Mouse (Mus musculus): ENCODE measurements at regions not wholly inside any gene's neighbourhood (a gene's known extent, or its start where the extent isn't known, plus 50 kb on each side); places are given as distances from the start of the nearest gene placed in this dataset.

DNA sequence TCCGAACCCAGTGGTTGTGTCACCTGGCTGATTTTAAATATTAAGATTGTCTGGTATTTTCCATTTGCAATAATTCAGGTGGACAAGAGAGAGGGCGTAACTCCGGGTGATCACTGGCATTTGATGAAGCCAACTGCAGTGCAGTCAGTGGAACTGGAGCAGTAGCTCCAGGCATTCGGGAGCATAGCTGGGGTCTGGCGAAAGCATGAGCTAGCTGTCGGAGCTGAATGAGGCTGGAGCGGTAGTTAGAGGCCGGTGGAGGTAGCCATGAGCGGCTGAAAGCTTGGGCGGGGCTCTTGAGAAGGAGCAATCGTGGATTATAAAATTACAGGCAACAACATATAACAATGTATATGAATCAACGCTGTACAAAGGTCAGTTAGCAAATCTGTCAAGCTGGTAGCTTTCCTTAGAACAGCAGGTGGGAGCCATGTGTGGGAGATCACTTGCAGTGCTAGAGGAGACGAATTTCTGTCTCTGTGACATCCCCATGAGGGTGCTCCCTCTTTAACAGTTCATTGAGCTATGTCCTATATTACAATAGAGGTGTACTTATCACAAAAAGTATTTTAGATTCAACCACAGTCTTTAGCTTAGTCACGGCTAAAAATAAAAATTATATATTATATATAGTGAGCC, 1415.0 kb upstream of the 1700008P02Rik start:
- H3K79me2 ChIP-seq (ENCODE audit: control insufficient read depth, insufficient read depth) = no peaks in the 10 kb centered on the region
- TF ChIP-seq MYOG (IDR thresholded peaks at IDR 0.05; ENCODE audit: control insufficient read depth in 1 of 3, insufficient read depth in 1 of 3, insufficient read length in 2 of 3, low read depth in 2 of 3) (no peak), POLR2A (IDR thresholded peaks at IDR 0.05; ENCODE audit: insufficient read length, low read depth) (no peak), REST (IDR thresholded peaks at IDR 0.05; ENCODE audit: insufficient read depth, insufficient read length) (no peak), TCF3 (IDR thresholded peaks at IDR 0.05; ENCODE audit: insufficient read length, low read depth) (no peak), MYOD1 (IDR thresholded peaks at IDR 0.05; ENCODE audit: control insufficient read depth in 1 of 3, insufficient read length in 2 of 3, low read depth in 2 of 3) (no peak), E2F4 (IDR thresholded peaks at IDR 0.05; ENCODE audit: insufficient read depth) (no peak), CEBPB (IDR thresholded peaks at IDR 0.05; ENCODE audit: insufficient read depth, poor library complexity, severe bottlenecking) (no peak)
- no peaks in the 10 kb centered on the region for H3K36me3 ChIP-seq (ENCODE audit: control insufficient read depth, insufficient read depth)
- H3K27me3 ChIP-seq (ENCODE audit: control insufficient read depth, insufficient read depth, insufficient read length) = no peaks in the 10 kb centered on the region
- H3K4me2 ChIP-seq (ENCODE audit: low read depth) = no peak overlapping the region
- no peak overlapping the region for H3ac ChIP-seq (ENCODE audit: control insufficient read depth, insufficient read length)
- H3K4me3 ChIP-seq = no peak overlapping the region

DNA sequence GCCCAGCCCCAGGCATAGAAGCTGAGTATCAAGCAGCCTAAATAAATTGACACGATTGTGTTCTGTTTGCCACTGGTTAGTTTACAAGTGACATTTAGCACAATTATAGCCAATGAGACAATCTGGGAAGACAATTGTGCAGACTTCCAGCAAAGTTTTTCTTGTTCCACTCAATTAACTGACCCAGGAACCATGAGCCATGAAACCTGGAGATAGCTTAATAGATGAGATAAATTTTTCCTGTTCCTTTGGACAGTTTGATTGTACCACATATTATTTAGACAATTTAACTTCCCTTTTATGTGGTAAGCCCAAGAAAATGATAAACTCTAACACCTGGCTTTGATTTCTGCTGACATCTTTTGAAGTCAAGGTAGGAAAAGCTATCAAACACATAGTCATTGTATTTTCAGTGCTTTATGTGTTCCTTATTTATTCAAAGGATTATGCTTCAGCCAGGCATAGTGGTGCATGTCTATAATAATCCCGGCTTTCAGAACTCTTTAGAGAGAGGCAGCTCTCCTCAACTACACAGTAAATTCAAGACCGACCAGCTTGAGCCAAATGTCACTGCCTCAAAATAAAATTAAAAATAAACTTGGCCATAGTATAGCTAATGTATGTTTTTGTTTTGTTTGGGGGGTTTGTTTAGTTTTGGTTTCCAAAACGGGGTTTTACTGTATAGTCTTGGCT, 1406.2 kb upstream of the 1700008P02Rik start:
- no peaks in the 10 kb centered on the region for H3K79me2 ChIP-seq (ENCODE audit: control insufficient read depth, insufficient read depth)
- H3K27me3 ChIP-seq (ENCODE audit: control insufficient read depth, insufficient read depth, insufficient read length) = no peaks in the 10 kb centered on the region
- H3K4me2 ChIP-seq (ENCODE audit: low read depth) = no peak overlapping the region
- no peak overlapping the region for H3ac ChIP-seq (ENCODE audit: control insufficient read depth, insufficient read length)
- H3K36me3 ChIP-seq (ENCODE audit: control insufficient read depth, insufficient read depth) = no peaks in the 10 kb centered on the region
- TF ChIP-seq TCF3 (IDR thresholded peaks at IDR 0.05; ENCODE audit: insufficient read length, low read depth) (no peak), POLR2AphosphoS2 (IDR thresholded peaks at IDR 0.05; ENCODE audit: insufficient read length, low read depth) (no peak), TCF12 (IDR thresholded peaks at IDR 0.05; ENCODE audit: insufficient read depth, poor library complexity, severe bottlenecking) (no peak), USF1 (IDR thresholded peaks at IDR 0.05; ENCODE audit: low read depth) (no peak), MYOG (IDR thresholded peaks at IDR 0.05; ENCODE audit: control insufficient read depth in 1 of 3, insufficient read depth in 1 of 3, insufficient read length in 2 of 3, low read depth in 2 of 3) (no peak), E2F4 (IDR thresholded peaks at IDR 0.05; ENCODE audit: insufficient read depth) (no peak), SRF (IDR thresholded peaks at IDR 0.05; ENCODE audit: control insufficient read depth, insufficient read length, low read depth) (no peak), MAX (IDR thresholded peaks at IDR 0.05; ENCODE audit: low read depth) (no peak), MYOD1 (IDR thresholded peaks at IDR 0.05; ENCODE audit: control insufficient read depth in 1 of 3, insufficient read length in 2 of 3, low read depth in 2 of 3) (no peak), CEBPB (IDR thresholded peaks at IDR 0.05; ENCODE audit: insufficient read depth, poor library complexity, severe bottlenecking) (no peak), POLR2A (IDR thresholded peaks at IDR 0.05; ENCODE audit: insufficient read length, low read depth) (no peak), REST (IDR thresholded peaks at IDR 0.05; ENCODE audit: insufficient read depth, insufficient read length) (no peak)
- H3K4me3 ChIP-seq = no peak overlapping the region

DNA sequence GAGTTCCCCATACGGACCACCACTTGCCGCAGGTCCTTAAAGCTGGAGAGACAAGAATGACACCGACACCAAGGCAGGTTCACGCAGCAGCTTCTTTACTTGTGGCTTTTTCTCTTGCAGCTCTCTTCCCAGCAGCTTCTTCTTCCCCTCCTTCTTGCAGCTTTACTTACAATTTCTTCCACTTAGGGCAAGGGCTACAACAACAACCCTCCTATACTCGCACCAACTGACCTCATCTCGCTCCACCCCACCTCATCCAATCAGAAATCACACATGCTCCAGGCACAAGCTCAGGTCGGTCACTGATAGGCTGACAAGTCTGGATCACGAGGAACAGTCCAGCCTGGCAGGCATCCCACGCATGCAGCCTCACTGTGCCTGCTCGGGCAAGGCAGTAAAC, 1402.4 kb upstream of the 1700008P02Rik start:
- Histone ChIP-seq H3K4me2 (ENCODE audit: low read depth) (no peak overlapping the region), H3ac (ENCODE audit: control insufficient read depth, insufficient read length) (no peak overlapping the region), H3K27me3 (ENCODE audit: control insufficient read depth, insufficient read depth, insufficient read length) (no peaks in the 10 kb centered on the region), H3K4me3 (no peak overlapping the region), H3K79me2 (ENCODE audit: control insufficient read depth, insufficient read depth) (no peaks in the 10 kb centered on the region), H3K36me3 (ENCODE audit: control insufficient read depth, insufficient read depth) (no peaks in the 10 kb centered on the region)
- TF ChIP-seq TCF3 (IDR thresholded peaks at IDR 0.05; ENCODE audit: insufficient read length, low read depth) = no peak
- TF ChIP-seq POLR2AphosphoS2 (IDR thresholded peaks at IDR 0.05; ENCODE audit: insufficient read length, low read depth) = no peak
- TF ChIP-seq USF1 (IDR thresholded peaks at IDR 0.05; ENCODE audit: low read depth) = no peak
- no peak for TF ChIP-seq CEBPB (IDR thresholded peaks at IDR 0.05; ENCODE audit: insufficient read depth, poor library complexity, severe bottlenecking)
- TF ChIP-seq MYOG (IDR thresholded peaks at IDR 0.05; ENCODE audit: control insufficient read depth in 1 of 3, insufficient read depth in 1 of 3, insufficient read length in 2 of 3, low read depth in 2 of 3) = no peak
- TF ChIP-seq E2F4 (IDR thresholded peaks at IDR 0.05; ENCODE audit: insufficient read depth) = no peak
- TF ChIP-seq MYOD1 (IDR thresholded peaks at IDR 0.05; ENCODE audit: control insufficient read depth in 1 of 3, insufficient read length in 2 of 3, low read depth in 2 of 3) = no peak
- no peak for TF ChIP-seq TCF12 (IDR thresholded peaks at IDR 0.05; ENCODE audit: insufficient read depth, poor library complexity, severe bottlenecking)
- TF ChIP-seq MAX (IDR thresholded peaks at IDR 0.05; ENCODE audit: low read depth) = no peak
- TF ChIP-seq REST (IDR thresholded peaks at IDR 0.05; ENCODE audit: insufficient read depth, insufficient read length) = no peak
- no peak for TF ChIP-seq SRF (IDR thresholded peaks at IDR 0.05; ENCODE audit: control insufficient read depth, insufficient read length, low read depth)
- no peak for TF ChIP-seq POLR2A (IDR thresholded peaks at IDR 0.05; ENCODE audit: insufficient read length, low read depth)

DNA sequence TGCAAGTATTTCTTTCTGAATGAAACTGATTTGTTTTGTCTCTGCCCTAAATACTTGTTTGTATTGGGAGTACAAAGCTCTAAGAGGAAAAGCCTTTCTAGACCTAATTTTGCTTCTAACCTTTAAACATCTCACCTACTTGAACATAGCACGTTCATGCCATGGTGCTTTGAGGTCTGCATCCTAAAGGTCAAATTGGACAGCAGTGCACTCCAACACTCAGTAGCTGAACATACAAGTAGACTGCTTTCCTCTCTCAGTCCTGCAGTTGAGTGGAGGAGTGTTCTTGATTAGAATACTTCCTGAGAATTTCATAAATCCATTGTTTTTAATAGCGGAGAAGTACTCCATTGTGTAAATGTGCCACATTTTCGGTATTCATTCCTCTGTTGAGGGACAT, 1397.2 kb upstream of the 1700008P02Rik start:
- TF ChIP-seq TCF3 (IDR thresholded peaks at IDR 0.05; ENCODE audit: insufficient read length, low read depth) (no peak), MAX (IDR thresholded peaks at IDR 0.05; ENCODE audit: low read depth) (no peak), MYOG (IDR thresholded peaks at IDR 0.05; ENCODE audit: control insufficient read depth in 1 of 3, insufficient read depth in 1 of 3, insufficient read length in 2 of 3, low read depth in 2 of 3) (no peak), POLR2AphosphoS2 (IDR thresholded peaks at IDR 0.05; ENCODE audit: insufficient read length, low read depth) (no peak), SRF (IDR thresholded peaks at IDR 0.05; ENCODE audit: control insufficient read depth, insufficient read length, low read depth) (no peak), USF1 (IDR thresholded peaks at IDR 0.05; ENCODE audit: low read depth) (no peak), CEBPB (IDR thresholded peaks at IDR 0.05; ENCODE audit: insufficient read depth, poor library complexity, severe bottlenecking) (no peak), TCF12 (IDR thresholded peaks at IDR 0.05; ENCODE audit: insufficient read depth, poor library complexity, severe bottlenecking) (no peak), E2F4 (IDR thresholded peaks at IDR 0.05; ENCODE audit: insufficient read depth) (no peak), POLR2A (IDR thresholded peaks at IDR 0.05; ENCODE audit: insufficient read length, low read depth) (no peak), REST (IDR thresholded peaks at IDR 0.05; ENCODE audit: insufficient read depth, insufficient read length) (no peak)
- H3K27me3 ChIP-seq (ENCODE audit: control insufficient read depth, insufficient read depth, insufficient read length) = no peaks in the 10 kb centered on the region
- H3K36me3 ChIP-seq (ENCODE audit: control insufficient read depth, insufficient read depth) = no peaks in the 10 kb centered on the region
- no peak overlapping the region for H3K4me2 ChIP-seq (ENCODE audit: low read depth)
- no peak overlapping the region for H3ac ChIP-seq (ENCODE audit: control insufficient read depth, insufficient read length)
- no peak overlapping the region for H3K4me3 ChIP-seq
- no peaks in the 10 kb centered on the region for H3K79me2 ChIP-seq (ENCODE audit: control insufficient read depth, insufficient read depth)

All from myocyte (in vitro differentiated cells).